Mouse (Mus musculus) kidney, postnatal 4 days (tissue): ENCODE measurements at regions not wholly inside any gene's neighbourhood (a gene's known extent, or its start where the extent isn't known, plus 50 kb on each side); places are given as distances from the start of the nearest gene placed in this dataset.

Experiments used
- DNase-seq, 2 experiments: peaks; one replicate each; pipeline ENCODE4 v3.0.0; 2021; ENCODE audit warnings: mixed read lengths in 2 of 2

GRCm38 (mm10) chr17:76205082-76205481 lies 653.3 kb upstream of the Fam98a start:
- no peak for DNase-seq

GRCm38 (mm10) chr17:76184813-76185212 lies 633.1 kb upstream of the Fam98a start:
- DNase-seq, result no peak

GRCm38 (mm10) chr17:76136660-76137495 lies 585.1 kb upstream of the Fam98a start:
- no peak for DNase-seq

DNA sequence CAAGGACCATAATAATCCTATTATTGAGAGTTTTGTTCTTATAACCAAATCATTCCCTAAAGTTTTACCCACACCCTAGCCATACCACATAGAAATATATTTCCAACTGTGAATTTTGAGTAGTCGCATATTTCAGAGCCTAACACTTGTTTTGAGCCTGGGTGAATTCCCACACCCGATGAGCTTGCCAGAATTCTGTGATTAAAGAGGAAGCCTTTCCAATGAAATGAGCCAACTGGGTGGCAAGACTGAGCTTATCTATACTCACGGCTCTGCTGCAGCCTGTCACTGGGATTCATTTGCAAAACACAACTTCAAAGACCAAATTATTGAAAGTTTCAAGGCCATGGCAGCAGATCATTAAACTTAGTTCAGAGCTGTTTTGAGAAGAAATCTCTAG lies 582.3 kb upstream of the Fam98a start:
- no peak for DNase-seq

- DNase-seq, result no peak
These were observed 573.5 kb upstream of the Fam98a start for GRCm38 (mm10) chr17:76125260-76125659.

DNA sequence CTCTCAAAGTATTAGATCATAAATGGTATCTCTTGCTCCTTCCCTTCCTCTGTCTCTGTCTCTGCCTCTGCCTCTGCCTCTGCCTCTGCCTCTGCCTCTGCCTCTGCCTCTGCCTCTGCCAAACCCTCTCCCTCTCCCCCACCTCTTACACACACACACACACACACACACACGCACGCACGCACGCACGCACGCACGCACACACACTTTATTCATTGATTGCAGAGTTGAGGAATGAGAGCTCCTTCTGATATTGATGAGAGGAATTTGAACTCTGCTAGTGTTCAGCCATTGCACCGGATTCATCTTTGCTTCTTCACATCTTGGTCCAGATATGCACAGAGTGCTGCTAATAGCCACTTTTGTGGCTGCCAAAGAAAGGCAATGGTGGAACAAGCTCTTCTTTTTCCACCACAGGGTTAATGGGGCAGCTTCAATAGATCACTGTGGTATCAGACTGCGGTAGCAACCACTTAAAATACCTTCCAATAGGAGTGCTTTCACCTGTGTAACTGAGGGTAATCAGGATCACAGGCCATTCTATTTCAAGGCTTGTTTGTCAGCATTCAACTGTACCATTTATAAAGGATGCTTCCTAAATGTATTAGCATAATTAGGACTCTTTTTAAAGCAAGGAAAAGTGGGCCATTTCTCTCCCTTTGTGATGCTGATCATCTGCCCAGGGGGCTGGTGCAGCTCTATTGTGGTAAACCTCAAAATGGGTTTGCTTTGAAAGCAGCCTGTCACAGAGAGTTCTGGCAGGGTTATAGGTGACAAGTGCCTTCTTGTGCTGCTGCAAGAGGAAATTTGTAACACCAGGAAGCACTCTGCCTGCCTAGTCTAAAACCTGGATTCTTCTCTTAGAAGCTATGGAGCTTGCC lies 559.8 kb upstream of the Fam98a start:
- DNase-seq, result no peak

GRCm38 (mm10) chr17:76110856-76111255 lies 559.1 kb upstream of the Fam98a start:
- no peak for DNase-seq

DNA sequence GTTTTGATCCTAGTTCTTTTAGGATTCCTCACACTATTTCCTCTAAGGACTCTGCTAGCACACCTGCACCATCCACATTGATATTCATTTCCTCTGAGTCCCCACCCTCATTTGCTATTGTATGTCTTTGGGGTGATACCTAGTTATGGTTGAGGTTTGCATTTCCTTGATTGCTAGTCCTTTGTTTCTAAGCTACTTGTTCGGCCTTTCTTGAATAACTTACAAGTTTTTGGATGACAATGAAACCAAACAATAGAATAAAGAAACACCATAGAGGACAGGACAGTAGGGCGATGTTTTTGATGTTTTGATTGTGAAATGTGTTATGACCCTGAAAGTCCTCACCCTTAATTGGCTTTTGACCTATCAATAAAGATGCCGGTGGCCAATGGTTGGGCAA lies 531.8 kb upstream of the Fam98a start:
- no peak for DNase-seq

DNA sequence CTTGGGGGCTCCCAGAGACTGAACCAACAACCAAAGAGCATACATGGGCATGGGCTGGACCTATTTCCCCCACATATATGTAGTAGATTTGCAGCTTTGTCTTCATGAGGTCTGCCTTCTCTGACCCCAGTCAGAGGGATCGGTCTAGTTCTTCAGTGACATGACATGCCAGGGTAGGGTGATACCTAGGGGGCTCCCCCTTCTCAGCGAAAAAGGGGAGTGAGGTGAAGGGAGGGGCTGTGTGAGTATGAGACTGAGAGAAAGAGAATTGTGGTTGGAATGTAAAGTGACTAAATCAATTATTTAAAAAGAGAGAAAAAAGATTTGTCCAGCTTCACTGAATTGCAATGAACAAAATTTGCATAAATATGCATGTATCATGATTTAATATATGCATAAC lies 530.0 kb upstream of the Fam98a start:
- DNase-seq, result no peak

GRCm38 (mm10) chr17:76046438-76046837 lies 494.7 kb upstream of the Fam98a start:
- no peak for DNase-seq

DNA sequence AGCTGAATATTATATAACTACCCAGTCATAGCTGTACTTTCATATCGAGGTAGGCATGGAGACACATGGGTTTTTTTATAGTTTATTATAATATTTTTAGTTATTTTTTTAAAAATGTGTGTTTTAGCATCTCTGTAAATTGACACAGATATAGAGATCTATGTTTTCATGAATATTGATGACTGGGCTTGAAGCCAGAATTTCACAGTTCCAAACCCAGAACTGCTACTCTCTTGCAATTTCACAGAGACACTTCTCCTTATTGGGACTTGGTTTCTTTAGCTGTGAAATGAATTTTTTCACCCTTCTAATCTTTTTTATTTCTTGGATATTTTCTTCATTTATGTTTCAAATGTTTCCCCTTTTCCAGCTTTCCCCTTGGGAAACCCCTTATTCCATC lies 481.0 kb upstream of the Fam98a start:
- DNase-seq, result no peak

GRCm38 (mm10) chr17:76008011-76008410 lies 456.3 kb upstream of the Fam98a start:
- no peak for DNase-seq

- DNase-seq, result no peak
These were observed 451.1 kb upstream of the Fam98a start for GRCm38 (mm10) chr17:76002836-76003235.

DNA sequence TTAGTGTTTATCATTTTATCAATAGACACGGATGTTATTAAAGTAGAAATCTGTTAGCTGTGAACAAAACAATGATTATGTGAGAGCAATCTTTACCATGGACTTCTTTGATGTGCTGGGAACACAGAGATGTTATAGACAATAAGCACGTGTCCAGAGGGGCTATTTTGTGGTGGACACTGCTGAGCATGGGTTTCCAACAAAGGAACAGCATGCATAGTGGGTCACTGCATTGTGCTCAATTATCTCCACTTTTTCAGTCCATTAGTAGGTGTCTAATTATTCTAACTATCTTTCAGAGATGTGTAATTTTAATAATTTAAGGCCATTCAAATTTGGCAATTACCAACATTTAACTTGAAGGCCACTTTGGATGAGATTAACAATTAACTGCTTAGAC lies 409.6 kb upstream of the Fam98a start:
- no peak for DNase-seq

- no peak for DNase-seq
These were observed 385.1 kb upstream of the Fam98a start for GRCm38 (mm10) chr17:75936686-75937380.

DNA sequence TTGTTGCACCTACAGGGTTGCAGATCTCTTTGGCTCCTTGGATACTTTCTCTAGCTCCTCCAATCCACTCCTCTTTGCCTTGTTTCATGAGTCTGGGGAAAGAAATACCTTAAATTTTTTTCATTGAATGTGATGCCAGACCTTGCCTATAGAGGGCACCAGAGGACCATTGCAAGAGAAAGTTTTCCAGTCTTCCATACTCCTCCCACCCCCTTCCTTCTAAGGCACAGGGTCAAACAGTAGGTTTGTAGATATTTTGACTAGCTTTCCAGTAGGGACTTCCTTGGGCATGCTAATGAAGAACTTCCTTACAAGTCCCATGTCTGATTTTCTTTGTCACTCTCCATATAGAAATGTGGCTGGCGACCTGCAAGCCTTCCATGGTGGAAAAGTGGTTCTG lies 379.3 kb upstream of the Fam98a start:
- peak; percentile 4 to 20 for DNase-seq

- DNase-seq, result no peak
These were observed 368.5 kb upstream of the Fam98a start for GRCm38 (mm10) chr17:75920240-75920639.

DNA sequence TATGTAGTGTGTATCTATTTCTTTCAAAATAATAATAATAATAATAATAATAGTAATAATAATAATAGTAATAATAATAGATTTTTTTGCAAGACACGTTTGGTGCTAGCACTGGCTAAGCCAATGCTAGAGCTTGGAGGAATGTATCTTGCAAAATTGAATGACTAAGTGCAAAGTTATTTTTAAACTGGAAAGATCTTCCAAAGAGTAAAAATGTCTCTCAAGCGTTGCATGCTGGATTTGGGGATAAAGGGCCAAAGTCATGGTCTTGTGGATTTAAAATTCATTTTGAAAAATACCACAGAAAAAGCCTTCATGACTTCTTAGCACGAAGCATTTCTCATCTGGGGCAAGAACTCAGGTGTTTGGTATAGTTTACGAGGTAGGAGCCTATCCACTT lies 365.3 kb upstream of the Fam98a start:
- DNase-seq, result no peak

- no peak for DNase-seq
These were observed 364.8 kb upstream of the Fam98a start for GRCm38 (mm10) chr17:75916590-75916989.

DNA sequence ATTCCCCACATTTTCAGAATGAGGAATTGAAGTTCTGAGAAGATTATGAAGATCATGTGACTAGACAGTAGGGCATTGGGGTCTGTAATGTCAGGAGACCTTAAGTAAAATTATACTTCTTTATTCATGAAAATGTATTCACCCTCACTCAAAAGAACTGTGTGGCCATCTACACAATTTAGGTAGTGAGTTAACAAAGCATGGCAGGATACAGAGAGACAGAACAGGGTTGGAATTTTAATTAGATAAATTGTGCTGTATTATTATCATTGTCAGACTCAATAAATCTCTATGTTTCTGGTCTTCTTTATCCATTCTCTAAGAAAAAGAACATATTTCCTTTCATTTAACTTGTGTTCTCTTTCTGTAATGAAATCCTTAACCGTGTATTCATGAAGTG lies 363.5 kb upstream of the Fam98a start:
- DNase-seq, result no peak

GRCm38 (mm10) chr17:75907085-75907484 lies 355.3 kb upstream of the Fam98a start:
- no peak for DNase-seq

DNA sequence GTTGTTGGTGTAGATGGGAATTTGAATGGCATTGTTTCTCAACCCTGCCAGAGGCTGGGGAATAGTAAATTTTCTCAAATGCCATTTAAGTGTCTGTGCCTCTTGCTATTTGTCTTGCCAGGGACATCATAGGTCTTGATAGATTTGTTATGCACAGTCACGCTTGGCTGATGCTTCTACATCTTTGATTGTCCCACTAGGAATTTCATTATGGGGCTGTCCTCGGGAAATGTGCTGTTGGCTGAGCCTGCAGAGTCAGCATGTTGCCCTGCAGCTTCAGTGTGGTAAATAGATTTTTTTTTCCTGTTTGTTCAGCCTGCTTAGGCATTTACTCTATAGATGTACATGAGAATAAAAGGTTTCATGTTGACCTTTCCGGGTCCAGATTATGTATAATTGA lies 354.9 kb upstream of the Fam98a start:
- no peak for DNase-seq

- DNase-seq, result no peak
These were observed 343.7 kb upstream of the Fam98a start for GRCm38 (mm10) chr17:75895436-75895835.
